Comparison of ENCODE assay signal across 8 mouse cellular contexts in the genomic region with DNA sequence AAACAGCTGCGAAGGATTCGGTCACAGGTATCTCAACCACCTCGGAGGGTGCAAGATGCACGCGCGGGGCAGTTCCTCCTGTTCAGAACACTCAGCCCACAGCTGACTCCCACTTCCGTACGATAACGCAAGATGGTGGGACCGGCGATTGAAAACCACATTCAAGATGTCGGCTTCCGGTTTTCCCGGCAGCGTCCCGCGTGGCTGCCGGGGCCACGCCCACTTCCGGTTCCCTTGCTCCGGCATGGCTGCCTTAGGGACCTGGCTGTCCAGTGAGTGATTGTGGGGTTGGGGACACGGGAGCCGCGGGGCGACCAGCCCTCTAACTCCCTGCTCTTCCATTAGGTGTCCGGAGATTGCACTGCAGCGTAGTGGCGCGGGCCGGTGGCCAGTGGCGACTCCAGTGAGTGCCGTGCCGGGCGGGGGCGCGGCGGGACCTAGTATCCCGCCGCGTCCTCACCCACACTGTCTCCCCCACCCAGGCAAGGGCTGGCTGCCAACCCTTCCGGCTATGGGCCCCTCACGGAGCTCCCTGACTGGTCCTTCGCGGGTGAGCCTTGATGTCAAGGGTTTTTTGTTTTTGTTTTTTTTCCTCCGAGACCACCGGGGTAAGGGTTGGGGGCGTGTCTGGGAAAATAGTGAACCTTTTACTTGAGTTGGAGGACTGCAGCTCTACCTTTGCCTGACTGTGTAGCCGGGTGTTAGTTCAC. TPM values are rescaled to one million over a fixed set of nuclear protein-coding genes. Genes with fewer than 3 reads are reported as not detected.
DNase-seq lines count a peak whose midpoint lies in the region; ATAC-seq lines count a peak whose summit lies in the region.

A gene (plus strand): TSS at position 221 of the 710 bp plus-strand sequence.

- under 1% methylated on average over 48 of the region's 48 CpGs for WGBS in intestine, embryonic 14.5 days

- peak within 1 kb of the TSS; percentile 65 for H3K9ac ChIP-seq in intestine, embryonic 14.5 days (ENCODE audit: low read length)

- H3K27me3 ChIP-seq in intestine, embryonic 14.5 days (replicated peaks; ENCODE audit: control insufficient read depth, insufficient read depth, low read length), result no peaks in the 10 kb centered on the region

- H3K4me2 ChIP-seq in intestine, embryonic 14.5 days (ENCODE audit: low read length), result peak within 1 kb of the TSS; percentile 61

- peak within 1 kb of the TSS; percentile 61 for H3K4me3 ChIP-seq in intestine, embryonic 14.5 days (ENCODE audit: low read depth, low read length)

- H3K27ac ChIP-seq in intestine, embryonic 14.5 days (ENCODE audit: low read depth), result peak within 1 kb of the TSS; percentile 82

- peaks cover 15% of the 10 kb centered on the region; the same call in 1 of the 2 replicates for H3K36me3 ChIP-seq in intestine, embryonic 14.5 days (ENCODE audit: control insufficient read depth, insufficient read depth, low read length)

- ATAC-seq in intestine, embryonic 14.5 days (replicated peaks; ENCODE audit: low FRiP score, low TSS enrichment, low read depth), result peak; percentile 79
- ATAC-seq in megakaryocyte progenitor cell, adult 5-6 weeks (replicated peaks; ENCODE audit: poor library complexity), result peak; percentile 79

- peaks cover 27% of the 10 kb centered on the region for H3K4me1 ChIP-seq in intestine, embryonic 14.5 days (replicated peaks; ENCODE audit: control insufficient read depth, insufficient read depth, low read length)

- DNase-seq in adrenal gland, adult 18-20 months (ENCODE audit: low spot score in 2 of 2), result peak; percentile 85 to 93
- peak; percentile 98 for DNase-seq in embryo, embryonic 11 days
- DNase-seq in gastrocnemius, postnatal 36 days, result peak; percentile 85 to 87
- peak; percentile 94 for DNase-seq in intestine, embryonic 14.5 days (ENCODE audit: low spot score)
- DNase-seq in left cerebral cortex, postnatal 10 days (ENCODE audit: extremely low spot score in 1 of 2, low spot score in 2 of 2), result peak; percentile 89 to 95
- peak; percentile 91 for DNase-seq in right cerebral cortex, postnatal 14 days
- DNase-seq in urinary bladder, postnatal 25 days (ENCODE audit: low spot score), result peak; percentile 92

- intact Hi-C loops in gastrocnemius, postnatal 36 days (cut with DNase I), result no loop called here
- intact Hi-C loops in left cerebral cortex, postnatal 10 days (cut with DNase I), result loop anchor here (2.0 to 10.0 kb wide), 2 partner anchors 22 to 362 kb away; no protein-coding TSS in a partner anchor

- H3K9me3 ChIP-seq in intestine, embryonic 14.5 days (ENCODE audit: control insufficient read depth, low read length), result no peaks in the 10 kb centered on the region

RNA-seq across cellular contexts. Expression of the gene that starts here (rescaled TPM):
- 100 to 1,000 TPM; 180 to 210 TPM for total RNA-seq in adrenal gland, adult 18-20 months (2021)
- 10 to 100 TPM; 87.6 to 92.8 TPM for total RNA-seq in gastrocnemius, postnatal 36 days (2021)
- 316 and 324 TPM in 2 replicates for polyA plus RNA-seq in intestine, embryonic 14.5 days (2014; fragmentation: Nextera tagmentation; extraction: Ambion mirVana)
- total RNA-seq in left cerebral cortex, postnatal 10 days (2021), result 100 to 1,000 TPM; 103 to 105 TPM
- total RNA-seq in megakaryocyte progenitor cell, adult 5-6 weeks (2015), result 118 and 124 TPM in 2 replicates
- 75.1 and 86.7 TPM in 2 replicates for total RNA-seq in megakaryocyte progenitor cell, adult 5-6 weeks (2017)

Comparison
In these comparisons a context has a peak if more than half of its experiments do, and no peak if none do; other contexts are left out.
1. Peak in every context shown above with its lines: DNase-seq, ATAC-seq, H3K4me3 ChIP-seq and H3K27ac ChIP-seq.